In the genomic region with DNA sequence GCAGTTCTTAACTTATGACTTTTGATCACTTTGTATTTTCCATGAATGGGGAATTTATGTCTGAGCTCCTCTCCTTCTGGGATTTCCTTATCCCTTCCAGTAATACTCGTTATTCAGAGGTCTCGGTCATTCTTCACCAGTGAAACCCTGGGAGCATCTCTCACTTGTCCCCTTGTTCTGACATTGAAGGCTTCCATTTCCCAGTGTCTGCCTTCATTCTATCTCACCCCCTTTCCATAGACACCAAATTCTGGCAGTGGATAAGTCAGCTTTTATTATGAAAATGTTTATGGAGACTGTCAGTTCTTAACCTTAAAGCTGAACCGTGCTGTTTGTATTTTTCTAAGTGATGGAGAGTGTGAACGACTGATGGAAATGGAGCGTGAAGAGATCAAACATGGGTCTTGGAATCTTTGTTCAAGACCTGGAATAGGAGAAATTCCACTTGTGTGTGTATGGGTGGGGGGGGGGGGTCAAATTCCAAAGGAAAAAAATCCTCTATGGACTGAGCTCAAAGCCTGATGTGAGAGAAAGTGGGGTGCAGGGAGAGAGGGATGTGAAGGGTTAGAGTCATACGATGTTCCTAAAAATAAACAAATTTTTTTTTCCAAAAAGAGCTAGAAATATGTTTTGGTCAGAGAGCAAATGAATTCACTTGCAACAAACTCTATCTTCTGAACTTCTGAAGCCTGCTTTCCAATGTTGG, we compare ENCODE assay signal across 24 mouse cellular contexts. TPM values are rescaled to one million over a fixed set of nuclear protein-coding genes. Genes with fewer than 3 reads are reported as not detected.
DNase-seq lines count a peak whose midpoint lies in the region; ATAC-seq lines count a peak whose summit lies in the region.
"Had no signal": no experiment of that assay in that cellular context is flagged by ENCODE, and none has a peak within 500 bp of the region (broad histone marks: within the 10 kb centered on the region; RNA-seq: fewer than 3 reads in every experiment).

No protein-coding gene starts in this region.

- H3K36me3 ChIP-seq in lung, embryonic 16.5 days (ENCODE audit: control insufficient read depth, insufficient read depth, low read length) = no peaks in the 10 kb centered on the region
- H3K36me3 ChIP-seq: embryonic facial prominence, embryonic 15.5 days; forebrain, embryonic 10.5 days; G1E; heart, embryonic 13.5 days; hindbrain, embryonic 12.5 days had no signal

- no peak overlapping the region for H3K9ac ChIP-seq in lung, embryonic 16.5 days (ENCODE audit: low read length)
- H3K9ac ChIP-seq: embryonic facial prominence, embryonic 15.5 days; heart, embryonic 13.5 days; hindbrain, embryonic 12.5 days had no signal

- no peaks in the 10 kb centered on the region for H3K27me3 ChIP-seq in lung, embryonic 16.5 days (ENCODE audit: control insufficient read depth, insufficient read depth, low read depth, low read length)
- H3K27me3 ChIP-seq: embryonic facial prominence, embryonic 15.5 days; heart, embryonic 13.5 days; hindbrain, embryonic 12.5 days had no signal

- 27% methylated on average over 6 of the region's 6 CpGs for WGBS in lung, embryonic 16.5 days

- no peak overlapping the region for H3K4me3 ChIP-seq in lung, embryonic 16.5 days (ENCODE audit: low read length)
- H3K4me3 ChIP-seq: embryonic facial prominence, embryonic 15.5 days; erythroblast, embryonic 14.5 days; forebrain, embryonic 10.5 days; gastrocnemius, adult 2 months; heart, embryonic 13.5 days; hindbrain, embryonic 12.5 days had no signal

- ATAC-seq in lung, embryonic 16.5 days (ENCODE audit: low read depth) = peak; percentile 87
- ATAC-seq: CD4-positive, CD25-positive, alpha-beta regulatory T cell, adult 4 months; forebrain, embryonic 14.5 days had no signal

- H3K4me1 ChIP-seq in lung, embryonic 16.5 days (replicated peaks; ENCODE audit: control insufficient read depth, insufficient read depth, low read length) = no peaks in the 10 kb centered on the region; the same call in 1 of the 2 replicates
- H3K4me1 ChIP-seq: embryonic facial prominence, embryonic 15.5 days; forebrain, embryonic 10.5 days; heart, embryonic 13.5 days; hindbrain, embryonic 12.5 days had no signal

- no peak overlapping the region for H3K4me2 ChIP-seq in lung, embryonic 16.5 days (ENCODE audit: low read depth, low read length)
- H3K4me2 ChIP-seq: embryonic facial prominence, embryonic 15.5 days; heart, embryonic 13.5 days; hindbrain, embryonic 12.5 days had no signal

- peak; percentile 39 for DNase-seq in embryo, embryonic 10 days (ENCODE audit: low spot score)
- DNase-seq in embryo, embryonic 9.5 days (ENCODE audit: extremely low spot score) = no peak
- no peak for DNase-seq in lung, postnatal 14 days
- DNase-seq in embryo, embryonic 11 days = peak; percentile 16
- DNase-seq in mesoderm, embryonic 11.5 days (ENCODE audit: low read depth, low spot score) = peak; percentile 43
- DNase-seq in natural killer cell, adult 2 months (ENCODE audit: low spot score in 2 of 2) = no peak
- DNase-seq: adrenal gland, postnatal 10 days; B cell, adult 2 months; cerebellum, adult 11 months; cerebellum, adult 8-10 months; cerebellum, postnatal 14 days; gastrocnemius, adult 2 months; gastrocnemius, postnatal 36 days; heart, adult 11 months; heart, postnatal 36 days had no signal

- no peaks in the 10 kb centered on the region for H3K9me3 ChIP-seq in lung, embryonic 16.5 days (ENCODE audit: control insufficient read depth, low read length)
- H3K9me3 ChIP-seq: embryonic facial prominence, embryonic 15.5 days; forebrain, embryonic 10.5 days; G1E; heart, embryonic 13.5 days; hindbrain, embryonic 12.5 days had no signal

- peak overlapping the region; percentile 56 for H3K27ac ChIP-seq in lung, embryonic 16.5 days (ENCODE audit: low read length)
- H3K27ac ChIP-seq: embryonic facial prominence, embryonic 15.5 days; forebrain, embryonic 10.5 days; gastrocnemius, adult 2 months; heart, embryonic 13.5 days; hindbrain, embryonic 12.5 days had no signal

RNA-seq across cellular contexts. Expression of a gene that starts 30.4 kb away (rescaled TPM):
- polyA plus RNA-seq in lung, embryonic 16.5 days (2015; fragmentation: Nextera tagmentation; extraction: Ambion mirVana) = 11.4 and 11.5 TPM in 2 replicates
- polyA plus RNA-seq: erythroblast, embryonic 14.5 days; G1E had no signal

Comparison
In these comparisons a context has a peak if more than half of its experiments do, and no peak if none do; other contexts are left out.
1. DNase-seq: peak in embryo, embryonic 10 days (single experiment), embryo, embryonic 11 days (single experiment) and mesoderm, embryonic 11.5 days (single experiment); none in embryo, embryonic 9.5 days (single experiment), lung, postnatal 14 days (single experiment) and natural killer cell, adult 2 months (0 of 2).